Comparison of ENCODE assay signal across 8 mouse cellular contexts in genomic region chr2:174074621-174075020, GRCm38 (mm10). TPM values are rescaled to one million over a fixed set of nuclear protein-coding genes. Genes with fewer than 3 reads are reported as not detected.
DNase-seq lines count a peak whose midpoint lies in the region; ATAC-seq and TF ChIP-seq lines count a peak whose summit lies in the region.

No protein-coding gene starts in this region.

- H3K4me2 ChIP-seq in heart, embryonic 12.5 days, result peak overlapping the region; percentile 99
- peak overlapping the region; percentile 83 for H3K4me2 ChIP-seq in limb, embryonic 11.5 days (ENCODE audit: low read depth, severe bottlenecking)

- H3K9ac ChIP-seq in heart, embryonic 12.5 days, result peak overlapping the region; percentile 72
- peak overlapping the region; percentile 68 for H3K9ac ChIP-seq in limb, embryonic 11.5 days (ENCODE audit: low read length)

- TF ChIP-seq POLR2A in olfactory bulb, adult 2 months (IDR thresholded peaks at IDR 0.05; ENCODE audit: insufficient read depth, low read depth, low read length), result no peak

- peaks cover 27% of the 10 kb centered on the region for H3K4me1 ChIP-seq in heart, embryonic 12.5 days (replicated peaks)
- H3K4me1 ChIP-seq in limb, embryonic 11.5 days (ENCODE audit: control insufficient read depth, insufficient read depth, low read length), result peaks cover 8% of the 10 kb centered on the region
- H3K4me1 ChIP-seq in olfactory bulb, adult 2 months (ENCODE audit: control insufficient read depth, insufficient read depth, low read length), result peaks cover 20% of the 10 kb centered on the region

- ATAC-seq in heart, embryonic 12.5 days (ENCODE audit: insufficient number of reproducible peaks, low FRiP score), result no peak
- peak; percentile 63 for ATAC-seq in limb, embryonic 11.5 days (ENCODE audit: insufficient number of reproducible peaks, low FRiP score, low TSS enrichment, low read depth)

- no peak for DNase-seq in heart, postnatal 14 days
- peak; percentile 12 to 29 for DNase-seq in thymus, postnatal 36 days
- no peak for DNase-seq in thymus, postnatal 10 days (ENCODE audit: low spot score in 2 of 2)
- DNase-seq in limb, embryonic 11.5 days (ENCODE audit: low spot score), result peak; percentile 78
- DNase-seq in layer of hippocampus, adult 18-20 months (ENCODE audit: low spot score in 2 of 2), result no peak
- no peak for DNase-seq in urinary bladder, postnatal 10 days (ENCODE audit: low spot score)

- H3K4me3 ChIP-seq in heart, embryonic 12.5 days, result peak overlapping the region; percentile 91
- peak overlapping the region; percentile 36 for H3K4me3 ChIP-seq in limb, embryonic 11.5 days (ENCODE audit: low read depth, low read length)
- H3K4me3 ChIP-seq in olfactory bulb, adult 2 months (ENCODE audit: insufficient read depth, low read depth, low read length), result peak overlapping the region; percentile 7

- H3K9me3 ChIP-seq in heart, embryonic 12.5 days (replicated peaks), result no peaks in the 10 kb centered on the region
- no peaks in the 10 kb centered on the region for H3K9me3 ChIP-seq in limb, embryonic 11.5 days (ENCODE audit: control insufficient read depth, low read length)

- intact Hi-C loops in heart, postnatal 14 days (cut with DNase I), result loop anchor here (5.0 to 10.0 kb wide), 4 partner anchors 38 to 490 kb away; partner anchors contain the start of genes Npepl1 and Rab22a

- WGBS in heart, embryonic 12.5 days, result 0% methylated on average over 11 of the region's 13 CpGs
- WGBS in limb, embryonic 11.5 days, result under 1% methylated on average over 11 of the region's 13 CpGs
- 6% methylated on average over 10 of the region's 13 CpGs for WGBS in olfactory bulb, adult 2 months

- peak overlapping the region; percentile 96 for H3K27ac ChIP-seq in heart, embryonic 12.5 days (ENCODE audit: poor library complexity, severe bottlenecking)
- peak overlapping the region; percentile 80 for H3K27ac ChIP-seq in limb, embryonic 11.5 days (replicated peaks; ENCODE audit: low read depth, low read length)
- peak overlapping the region; percentile 27; the same call in 1 of the 2 replicates for H3K27ac ChIP-seq in olfactory bulb, adult 2 months (ENCODE audit: insufficient read depth, low read depth, low read length)

- no peaks in the 10 kb centered on the region for H3K27me3 ChIP-seq in heart, embryonic 12.5 days (replicated peaks)
- H3K27me3 ChIP-seq in limb, embryonic 11.5 days (ENCODE audit: control insufficient read depth, insufficient read depth, low read length), result no peaks in the 10 kb centered on the region

- no peaks in the 10 kb centered on the region for H3K36me3 ChIP-seq in heart, embryonic 12.5 days
- H3K36me3 ChIP-seq in limb, embryonic 11.5 days (ENCODE audit: control insufficient read depth, insufficient read depth, low read length), result no peaks in the 10 kb centered on the region

- no peak for TF ChIP-seq CTCF in olfactory bulb, adult 2 months (IDR thresholded peaks at IDR 0.05; ENCODE audit: insufficient read depth, low read depth, low read length)

RNA-seq across cellular contexts. Expression of gene Stx16, which starts 1.5 kb away (rescaled TPM):
- polyA plus RNA-seq in heart, embryonic 12.5 days (2016; fragmentation: Nextera tagmentation; extraction: Ambion mirVana), result 10.5 and 11.2 TPM in 2 replicates
- 10 to 100 TPM; 25.9 to 30.0 TPM for total RNA-seq in heart, postnatal 14 days (2021)
- 9.0 and 10.1 TPM in 2 replicates for polyA plus RNA-seq in limb, embryonic 11.5 days (2014; fragmentation: Nextera tagmentation; extraction: Ambion mirVana)
- 78.7 TPM in 1 of 2 replicates, not detected in the other for polyA plus RNA-seq in olfactory bulb, adult 2 months (2012; ENCODE audit: insufficient read depth, insufficient read length, low replicate concordance, missing spikeins)
- 10 to 100 TPM; 68.8 to 71.3 TPM for total RNA-seq in layer of hippocampus, adult 18-20 months (2021)

RNA-seq across cellular contexts. Expression of gene Npepl1, which starts 35.5 kb away (rescaled TPM):
- polyA plus RNA-seq in heart, embryonic 12.5 days (2016; fragmentation: Nextera tagmentation; extraction: Ambion mirVana), result 45.5 and 46.1 TPM in 2 replicates
- 10 to 100 TPM; 54.6 to 57.4 TPM for total RNA-seq in heart, postnatal 14 days (2021)
- polyA plus RNA-seq in limb, embryonic 11.5 days (2014; fragmentation: Nextera tagmentation; extraction: Ambion mirVana), result 34.5 and 40.2 TPM in 2 replicates
- not detected in 2 replicates for polyA plus RNA-seq in olfactory bulb, adult 2 months (2012; ENCODE audit: insufficient read depth, insufficient read length, low replicate concordance, missing spikeins)
- total RNA-seq in layer of hippocampus, adult 18-20 months (2021), result 10 to 100 TPM; 10.8 to 12.7 TPM

Comparison
In these comparisons a context has a peak if more than half of its experiments do, and no peak if none do; other contexts are left out.
1. DNase-seq: peak in thymus, postnatal 36 days (2 of 2) and limb, embryonic 11.5 days (single experiment); none in heart, postnatal 14 days (0 of 2), thymus, postnatal 10 days (0 of 2), layer of hippocampus, adult 18-20 months (0 of 2) and urinary bladder, postnatal 10 days (single experiment).
2. H3K27ac ChIP-seq: peak in every context shown above with its lines; median percentile 96 in heart, embryonic 12.5 days; 80 in limb, embryonic 11.5 days; 27 in olfactory bulb, adult 2 months.
3. H3K4me3 ChIP-seq: peak in every context shown above with its lines; median percentile 91 in heart, embryonic 12.5 days; 36 in limb, embryonic 11.5 days; 7 in olfactory bulb, adult 2 months.
4. RNA of gene Npepl1, which starts 35.5 kb away (polyA plus RNA-seq): 45.5 to 46.1 TPM in heart, embryonic 12.5 days and 34.5 to 40.2 TPM in limb, embryonic 11.5 days; not detected in olfactory bulb, adult 2 months; every median in the first group is over 10 times any median in the second.